Mouse (Mus musculus) intestine, embryonic 15.5 days (tissue): Measurements from ENCODE around the gene Nanos3. TPM values are rescaled to one million over a fixed set of nuclear protein-coding genes. Genes with fewer than 3 reads are reported as not detected.

Experiments used
- ATAC-seq: fragments of 200-750 bp; cut with Nextera tagmentation; 2 replicates; pipeline ENCODE4 v1.8.0; 2017; ENCODE audit warnings: moderate TSS enrichment, moderate library complexity
- H3K27ac ChIP-seq: fragments of 300-500 bp; sonication (generic); 2 replicates; pipeline ENCODE4 v1.5.1; 2015; ENCODE audit warnings: mild to moderate bottlenecking, inconsistent platforms
- H3K27me3 ChIP-seq: fragments of 300-500 bp; sonication (generic); replicated peaks from 2 replicates; pipeline ENCODE4 v1.6.1; 2015; ENCODE audit warnings: inconsistent platforms
- H3K36me3 ChIP-seq: fragments of 300-500 bp; sonication (generic); 2 replicates; pipeline ENCODE4 v1.6.1; 2015; ENCODE audit warnings: inconsistent platforms
- H3K4me1 ChIP-seq: fragments of 300-500 bp; sonication (generic); replicated peaks from 2 replicates; pipeline ENCODE4 v1.6.1; 2015; ENCODE audit warnings: inconsistent platforms
- H3K4me2 ChIP-seq: fragments of 300-500 bp; sonication (generic); replicated peaks from 2 replicates; pipeline ENCODE4 v1.6.1; 2015; ENCODE audit warnings: mild to moderate bottlenecking, inconsistent platforms
- H3K4me3 ChIP-seq: fragments of 300-500 bp; sonication (generic); replicated peaks from 2 replicates; pipeline ENCODE4 v1.5.1; 2015; ENCODE audit warnings: inconsistent platforms
- H3K9ac ChIP-seq: fragments of 300-500 bp; sonication (generic); 2 replicates; pipeline ENCODE4 v1.6.1; 2015; ENCODE audit warnings: inconsistent platforms
- H3K9me3 ChIP-seq: fragments of 300-500 bp; sonication (generic); 2 replicates; pipeline ENCODE4 v1.6.1; 2016; ENCODE audit warnings: inconsistent platforms
- WGBS: fragments of 180-500 bp; shearing (Covaris S2); methylation state at CpG from one replicate; pipeline ENCODE4 v1.1.7; 2015; 5-methylcytosine and 5-hydroxymethylcytosine counted together
- microRNA counts: library from miRNA; unstranded; fragments of <30 nt; microRNA quantifications from one replicate; lab custom pipeline; 2016
- polyA plus RNA-seq: library from polyadenylated mRNA; unstranded; fragments of >200 nt; fragmentation: Nextera tagmentation; extraction: Ambion mirVana; gene quantifications from 2 replicates; pipeline ENCODE4 v1.2.1, GENCODE M21; 2015

Gene Nanos3
- polyA plus RNA-seq, 1 experiment from 2014 or later = 2.5 TPM

DNA sequence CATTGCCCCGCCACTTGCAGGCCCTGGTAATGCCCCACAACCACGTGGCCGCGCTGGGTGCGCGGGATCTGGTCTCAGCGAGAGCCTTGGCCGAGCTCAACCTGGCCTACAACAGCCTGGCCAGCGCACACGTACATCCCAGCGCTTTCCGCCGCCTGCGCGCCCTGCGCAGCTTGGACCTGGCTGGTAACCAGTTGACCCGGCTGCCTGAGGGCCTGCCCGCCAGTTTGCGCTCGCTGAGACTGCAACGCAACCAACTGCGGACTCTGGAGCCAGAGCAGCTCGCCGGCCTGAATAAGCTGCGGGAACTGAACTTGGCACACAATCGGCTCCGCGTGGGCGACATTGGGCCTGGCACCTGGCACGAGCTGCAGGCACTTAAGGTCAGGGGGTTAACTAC, 54.2 kb downstream of the Nanos3 start:
- no peak for ATAC-seq
- H3K27ac ChIP-seq = no peak overlapping the region
- H3K36me3 ChIP-seq = peaks cover 33% of the 10 kb centered on the region
- H3K9ac ChIP-seq = no peak overlapping the region
- 0 out of 2 replicates have a peak, but pooled peaks cover 2% of the 10 kb centered on the region for H3K4me1 ChIP-seq
- H3K9me3 ChIP-seq = no peaks in the 10 kb centered on the region
- H3K4me2 ChIP-seq = no peak overlapping the region
- H3K4me3 ChIP-seq = no peak overlapping the region
- WGBS = 43% methylated on average over 30 of the region's 30 CpGs
- no peaks in the 10 kb centered on the region for H3K27me3 ChIP-seq

DNA sequence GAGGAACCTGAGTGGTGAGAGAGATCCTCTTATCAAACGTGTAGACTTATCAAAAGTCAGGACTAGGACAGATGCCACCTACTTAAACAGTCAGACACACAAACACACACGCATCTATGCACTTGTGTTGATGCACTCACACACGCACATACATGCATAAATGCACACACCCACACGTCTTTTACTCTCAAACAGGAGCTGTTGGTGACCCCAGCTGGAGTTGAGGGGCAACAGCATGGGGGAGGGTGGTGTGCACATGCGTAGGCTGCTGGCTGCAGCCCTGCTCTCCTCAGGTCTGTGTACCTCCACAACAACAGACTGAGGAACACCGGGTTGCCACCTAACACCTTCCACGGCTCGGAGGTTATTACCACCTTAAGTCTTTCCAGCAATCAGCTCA, 56.7 kb downstream of the Nanos3 start:
- Histone ChIP-seq H3K4me2 (no peak overlapping the region), H3K4me3 (no peak overlapping the region), H3K4me1 (0 out of 2 replicates have a peak, but pooled peaks cover 2% of the 10 kb centered on the region), H3K27me3 (no peaks in the 10 kb centered on the region), H3K27ac (no peak overlapping the region), H3K36me3 (peaks cover 9% of the 10 kb centered on the region), H3K9me3 (no peaks in the 10 kb centered on the region), H3K9ac (no peak overlapping the region)
- WGBS = 53% methylated on average over 8 of the region's 8 CpGs
- ATAC-seq = no peak

DNA sequence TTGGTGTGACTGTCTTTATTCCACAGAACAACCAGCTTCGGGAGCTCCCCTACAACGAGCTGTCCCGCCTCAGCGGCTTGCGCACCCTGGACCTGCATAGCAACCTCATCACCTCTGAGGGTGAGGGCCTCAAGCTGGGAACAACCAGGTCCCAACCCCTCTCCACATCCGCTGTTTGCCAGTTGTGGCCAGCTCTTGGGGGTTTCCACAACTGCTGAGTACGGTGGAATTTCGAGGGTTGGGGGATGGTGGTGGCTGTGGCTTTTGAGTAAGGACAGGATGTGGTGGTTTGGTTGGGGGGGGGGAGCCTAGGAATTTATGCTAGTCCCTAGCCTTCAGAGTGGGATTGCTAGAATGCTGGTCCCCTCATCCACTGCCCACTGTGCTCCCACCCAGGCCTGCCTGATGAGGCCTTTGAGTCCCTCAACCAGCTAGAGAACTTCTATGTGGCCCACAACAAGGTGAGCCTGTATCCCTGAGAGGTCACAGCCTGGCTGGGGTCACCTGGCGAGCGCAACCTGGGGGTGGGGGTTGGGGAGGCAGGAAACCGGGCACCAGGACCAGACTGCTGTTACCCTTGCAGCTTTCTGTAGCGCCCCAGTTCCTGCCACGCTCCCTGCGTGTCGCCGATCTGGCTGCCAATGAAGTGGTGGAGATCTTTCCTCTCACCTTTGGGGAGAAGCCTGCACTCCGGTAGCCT, 57.7 kb downstream of the Nanos3 start:
- WGBS = 60% methylated on average over 17 of the region's 17 CpGs
- Histone ChIP-seq H3K4me1 (0 out of 2 replicates have a peak, but pooled peaks cover 2% of the 10 kb centered on the region), H3K36me3 (0 out of 2 replicates have a peak, but pooled peaks cover under 1% of the 10 kb centered on the region), H3K27ac (no peak overlapping the region), H3K9me3 (no peaks in the 10 kb centered on the region), H3K4me2 (no peak overlapping the region), H3K27me3 (no peaks in the 10 kb centered on the region), H3K9ac (no peak overlapping the region), H3K4me3 (no peak overlapping the region)
- ATAC-seq = no peak

DNA sequence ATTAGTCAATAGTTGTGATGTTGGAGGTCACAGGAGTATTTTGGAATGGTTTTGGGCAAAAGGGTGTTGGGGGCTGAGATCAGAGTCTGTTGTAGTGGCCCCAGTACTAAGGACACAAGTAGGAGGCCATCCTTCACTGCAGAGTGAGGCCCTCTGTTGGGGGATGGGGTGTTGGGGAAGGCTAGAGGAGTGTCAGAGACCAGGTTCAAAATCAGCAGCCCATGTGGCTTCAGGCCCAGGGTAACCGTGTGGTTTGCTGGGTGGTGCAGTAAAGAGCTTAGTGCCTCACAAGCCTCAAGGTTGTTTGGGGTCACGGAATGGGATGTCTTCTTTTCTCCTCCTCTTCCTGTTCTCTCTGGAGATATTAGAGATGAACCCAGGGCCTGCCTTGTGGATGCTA, 58.3 kb downstream of the Nanos3 start:
- H3K36me3 ChIP-seq = no peaks in the 10 kb centered on the region
- H3K4me2 ChIP-seq = no peak overlapping the region
- no peak for ATAC-seq
- H3K27me3 ChIP-seq = no peaks in the 10 kb centered on the region
- no peak overlapping the region for H3K27ac ChIP-seq
- no peaks in the 10 kb centered on the region for H3K9me3 ChIP-seq
- 0 out of 2 replicates have a peak, but pooled peaks cover 2% of the 10 kb centered on the region for H3K4me1 ChIP-seq
- WGBS = 60% methylated on average over 2 of the region's 2 CpGs
- H3K4me3 ChIP-seq = no peak overlapping the region
- H3K9ac ChIP-seq = no peak overlapping the region

DNA sequence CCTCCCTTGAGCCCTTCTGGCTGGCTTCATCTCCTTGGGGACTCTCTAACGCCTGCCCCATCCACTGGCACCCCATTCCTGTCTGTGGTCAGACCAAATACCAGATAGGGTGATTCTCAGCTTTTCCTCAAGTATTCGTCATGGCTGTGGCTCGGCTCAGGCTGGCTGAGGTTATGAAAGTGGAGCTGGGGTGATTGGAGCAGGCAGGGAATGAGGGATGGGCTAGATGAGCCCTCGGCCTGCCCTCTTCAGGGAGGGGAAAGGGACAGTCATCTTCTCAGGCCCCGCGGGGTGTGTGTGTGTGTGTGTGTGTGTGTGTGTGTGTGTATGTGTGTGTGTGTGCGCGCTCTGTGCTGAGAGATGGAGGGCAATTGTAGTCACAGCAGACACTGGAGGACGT, 59.4 kb downstream of the Nanos3 start, which contains the start of gene Podnl1:
TSS of gene Podnl1 (plus strand) at position 334 of the 400 bp plus-strand sequence.
- Histone ChIP-seq H3K27ac (no peak within 1 kb of the TSS), H3K4me2 (no peak within 1 kb of the TSS), H3K9me3 (no peaks in the 10 kb centered on the region), H3K36me3 (no peaks in the 10 kb centered on the region), H3K9ac (no peak within 1 kb of the TSS), H3K27me3 (no peaks in the 10 kb centered on the region), H3K4me1 (0 out of 2 replicates have a peak, but pooled peaks cover 2% of the 10 kb centered on the region), H3K4me3 (no peak within 1 kb of the TSS)
- WGBS = 41% methylated on average over 9 of the region's 9 CpGs
- ATAC-seq = peak; percentile 56

MicroRNAs encoded within 50 kb of the gene (microRNA counts, 519-probe panel; counts per million panel counts)
- microRNA mmu-miR-181c (lab: Ali Mortazavi, UCI) (2,748 counts per million, percentile 71 among the panel's probes with 10 or more counts), microRNA mmu-miR-23a (lab: Ali Mortazavi, UCI) (3,733 counts per million, percentile 91 among the panel's probes with 10 or more counts), microRNA mmu-miR-27a (lab: Ali Mortazavi, UCI) (3,997 counts per million, percentile 94 among the panel's probes with 10 or more counts)

Other genes starting within 250 kb of the Nanos3 start
- gene Gm10644, start 230.0 kb downstream of the Nanos3 start, polyA plus RNA-seq = 0.44 and 0.47 TPM in 2 replicates
- 57.8 and 60.9 TPM in 2 replicates for gene Asf1b, start 229.7 kb downstream of the Nanos3 start, polyA plus RNA-seq
- 115 and 121 TPM in 2 replicates for gene Prkaca, start 212.2 kb downstream of the Nanos3 start, polyA plus RNA-seq
- gene Samd1, start 187.5 kb downstream of the Nanos3 start, polyA plus RNA-seq = 8.4 and 8.7 TPM in 2 replicates
- 0.86 and 0.87 TPM in 2 replicates for gene 1700067K01Rik, start 183.7 kb downstream of the Nanos3 start, polyA plus RNA-seq
- 1.5 and 1.6 TPM in 2 replicates for gene 2210011C24Rik, start 173.0 kb downstream of the Nanos3 start, polyA plus RNA-seq
- 8.9 and 9.4 TPM in 2 replicates for gene Palm3, start 163.7 kb downstream of the Nanos3 start, polyA plus RNA-seq
- 1.3 and 1.5 TPM in 2 replicates for gene Il27ra, start 142.6 kb downstream of the Nanos3 start, polyA plus RNA-seq
- gene Rln3, start 140.2 kb downstream of the Nanos3 start, polyA plus RNA-seq = 0.28 and 0.31 TPM in 2 replicates
- gene Gm10643, start 120.1 kb downstream of the Nanos3 start, polyA plus RNA-seq = 0.92 and 1.3 TPM in 2 replicates
- gene Rfx1, start 118.4 kb downstream of the Nanos3 start, polyA plus RNA-seq = 7.3 and 7.9 TPM in 2 replicates
- gene Dcaf15, start 80.4 kb downstream of the Nanos3 start, polyA plus RNA-seq = 8.4 and 9.9 TPM in 2 replicates
- 0.33 and 0.62 TPM in 2 replicates for gene Podnl1, start 59.2 kb downstream of the Nanos3 start, polyA plus RNA-seq
- gene Cc2d1a, start 37.3 kb downstream of the Nanos3 start, polyA plus RNA-seq = 20.7 and 21.7 TPM in 2 replicates
- gene 4930432K21Rik, start 37.2 kb downstream of the Nanos3 start, polyA plus RNA-seq = 0.65 and 0.93 TPM in 2 replicates
- 9.0 TPM in 2 replicates for gene Zswim4, start 51.8 kb upstream of the Nanos3 start, polyA plus RNA-seq
- gene D8Ertd738e, start 64.5 kb upstream of the Nanos3 start, polyA plus RNA-seq = 292 and 312 TPM in 2 replicates
- gene Mri1, start 72.1 kb upstream of the Nanos3 start, polyA plus RNA-seq = 72.4 and 77.5 TPM in 2 replicates
- 14.3 and 16.8 TPM in 2 replicates for gene Ccdc130, start 85.2 kb upstream of the Nanos3 start, polyA plus RNA-seq
- 3.3 and 4.5 TPM in 2 replicates for gene Cacna1a, start 203.2 kb upstream of the Nanos3 start, polyA plus RNA-seq